Mouse (Mus musculus) gastrocnemius, adult 18-20 months (tissue): Measurements from ENCODE around the gene Sumo1. TPM values are rescaled to one million over a fixed set of nuclear protein-coding genes. Genes with fewer than 3 reads are reported as not detected.

Source experiments
- DNase-seq: peaks from one replicate; pipeline ENCODE4 v3.0.0; 2021; ENCODE audit warnings: low spot score
- total RNA-seq, 2 experiments: library from RNA; stranded (reverse); gene quantifications; 2 replicates each; pipeline ENCODE4 v1.2.3; 2021

Sumo1 gene
- total RNA-seq, 2 experiments from 2014 or later = 57.1 to 63.8 TPM

GRCm38 (mm10) chr1:59550996-59551395 is 119.6 kb downstream of the Sumo1 start:
- no peak for DNase-seq

- no peak for DNase-seq
Observed at GRCm38 (mm10) chr1:59550227-59550626, 120.4 kb downstream of the Sumo1 start.

- no peak for DNase-seq
Observed at GRCm38 (mm10) chr1:59549036-59549675, 121.5 kb downstream of the Sumo1 start.

- no peak for DNase-seq
Observed at GRCm38 (mm10) chr1:59548486-59548885, 122.1 kb downstream of the Sumo1 start.

GRCm38 (mm10) chr1:59543911-59544310 is 126.7 kb downstream of the Sumo1 start:
- DNase-seq = no peak

- DNase-seq = no peak
Observed at GRCm38 (mm10) chr1:59542231-59542630, 128.4 kb downstream of the Sumo1 start.

GRCm38 (mm10) chr1:59541271-59542020 is 129.2 kb downstream of the Sumo1 start:
- no peak for DNase-seq

GRCm38 (mm10) chr1:59540537-59541148 is 130.0 kb downstream of the Sumo1 start:
- DNase-seq = no peak

GRCm38 (mm10) chr1:59538381-59538780 is 132.3 kb downstream of the Sumo1 start:
- DNase-seq = no peak

Other genes starting within 250 kb of the Sumo1 start
- gene Fzd7, start 188.4 kb downstream of the Sumo1 start, total RNA-seq = 10 to 100 TPM; 25.9 to 52.4 TPM
- 1 to 10 TPM in 1 of 2 experiments, under 1 TPM in 1; 0.87 to 1.4 TPM for gene Gm973, start 154.6 kb downstream of the Sumo1 start, total RNA-seq
- gene Nop58, start 14.1 kb upstream of the Sumo1 start, total RNA-seq = 10 to 100 TPM; 23.0 to 29.8 TPM
- 10 to 100 TPM; 46.1 to 49.0 TPM for gene Bmpr2, start 92.6 kb upstream of the Sumo1 start, total RNA-seq
- gene Fam117b, start 242.2 kb upstream of the Sumo1 start, total RNA-seq = 1 to 10 TPM; 4.3 to 9.6 TPM